Mouse (Mus musculus) embryonic facial prominence, embryonic 15.5 days (tissue): ENCODE results near the gene Olfr464. TPM values are rescaled to one million over a fixed set of nuclear protein-coding genes. Genes with fewer than 3 reads are reported as not detected.

Source experiments
- ATAC-seq: fragments of 200-750 bp; cut with Nextera tagmentation; 2 replicates; pipeline ENCODE4 v1.8.0; 2017; ENCODE audit warnings: low read depth, moderate TSS enrichment; ENCODE audit not compliant: insufficient number of reproducible peaks, low FRiP score, low TSS enrichment
- H3K27ac ChIP-seq: fragments of 300-500 bp; sonication (generic); replicated peaks from 2 replicates; pipeline ENCODE4 v1.5.1; 2015; ENCODE audit warnings: mild to moderate bottlenecking, inconsistent platforms
- H3K27me3 ChIP-seq: fragments of 300-500 bp; sonication (generic); 2 replicates; pipeline ENCODE4 v1.6.1; 2015; ENCODE audit warnings: inconsistent platforms
- H3K36me3 ChIP-seq: fragments of 300-500 bp; sonication (generic); 2 replicates; pipeline ENCODE4 v1.6.1; 2015; ENCODE audit warnings: mild to moderate bottlenecking, inconsistent platforms
- H3K4me1 ChIP-seq: fragments of 300-500 bp; sonication (generic); 2 replicates; pipeline ENCODE4 v1.6.1; 2015; ENCODE audit warnings: inconsistent platforms
- H3K4me2 ChIP-seq: fragments of 300-500 bp; sonication (generic); replicated peaks from 2 replicates; pipeline ENCODE4 v1.6.1; 2015; ENCODE audit warnings: mild to moderate bottlenecking, inconsistent platforms
- H3K4me3 ChIP-seq: fragments of 300-500 bp; sonication (generic); replicated peaks from 2 replicates; pipeline ENCODE4 v1.5.1; 2015; ENCODE audit warnings: mild to moderate bottlenecking, inconsistent platforms
- H3K9ac ChIP-seq: fragments of 300-500 bp; sonication (generic); 2 replicates; pipeline ENCODE4 v1.6.1; 2015; ENCODE audit warnings: inconsistent platforms
- H3K9me3 ChIP-seq: fragments of 300-500 bp; sonication (generic); replicated peaks from 2 replicates; pipeline ENCODE4 v1.6.1; 2016; ENCODE audit warnings: inconsistent platforms
- WGBS: fragments of 180-500 bp; shearing (Covaris S2); methylation state at CpG from one replicate; pipeline ENCODE4 v1.1.7; 2015; 5-methylcytosine and 5-hydroxymethylcytosine counted together
- polyA plus RNA-seq: library from polyadenylated mRNA; unstranded; fragments of >200 nt; fragmentation: Nextera tagmentation; extraction: Ambion mirVana; gene quantifications from 2 replicates; pipeline ENCODE4 v1.2.1, GENCODE M21; 2015

The Olfr464 gene
- polyA plus RNA-seq, 1 experiment from 2014 or later = 0.24 TPM

DNA sequence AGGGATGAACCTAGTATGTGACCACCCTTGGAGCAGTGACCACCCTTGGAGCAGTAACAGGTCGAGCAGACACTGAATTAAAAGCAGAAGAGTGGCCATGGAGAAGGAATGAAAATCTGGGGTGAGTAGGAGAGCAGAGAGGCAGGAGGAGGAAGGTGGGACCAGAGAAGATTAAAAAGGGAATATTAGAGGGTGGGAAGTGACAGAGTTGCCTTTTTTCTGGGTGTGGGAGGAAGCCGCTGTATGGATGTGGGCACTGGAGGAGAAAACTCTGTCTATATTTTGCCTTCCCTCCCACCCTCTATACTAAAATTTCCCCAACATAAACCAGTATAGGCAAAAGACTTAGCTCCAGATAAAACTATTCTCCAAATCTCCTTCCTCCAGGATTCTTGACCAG is 466 bp downstream of the Olfr464 start:
- Histone ChIP-seq H3K4me2 (no peak overlapping the region), H3K4me1 (no peaks in the 10 kb centered on the region), H3K27me3 (peaks cover 2% of the 10 kb centered on the region; the same call in 1 of the 2 replicates), H3K9ac (no peak overlapping the region), H3K9me3 (no peaks in the 10 kb centered on the region), H3K27ac (no peak overlapping the region), H3K36me3 (no peaks in the 10 kb centered on the region), H3K4me3 (no peak overlapping the region)
- 70% methylated on average over 2 of the region's 2 CpGs for WGBS
- ATAC-seq = no peak

DNA sequence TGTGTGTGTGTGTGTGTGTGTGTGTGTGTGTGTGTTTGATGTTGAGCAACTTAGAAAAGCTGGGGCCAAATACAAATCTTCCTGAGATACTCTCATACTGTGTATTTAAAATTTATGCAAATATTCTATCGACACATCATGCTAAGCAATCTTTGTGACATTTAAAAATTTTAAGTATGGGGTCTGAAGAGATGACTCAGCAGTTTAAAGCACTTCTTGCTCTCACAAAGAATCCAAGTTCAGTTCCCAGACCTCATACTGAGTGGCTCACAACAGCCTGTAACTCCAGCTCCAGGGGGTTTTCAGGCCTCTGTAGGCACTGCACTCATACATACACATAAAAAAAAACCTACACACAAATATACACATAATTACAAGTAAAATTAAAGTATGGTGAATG is 4.8 kb downstream of the Olfr464 start:
- Histone ChIP-seq H3K9ac (no peak overlapping the region), H3K9me3 (no peaks in the 10 kb centered on the region), H3K27ac (no peak overlapping the region), H3K4me2 (no peak overlapping the region), H3K36me3 (no peaks in the 10 kb centered on the region), H3K4me1 (no peaks in the 10 kb centered on the region), H3K27me3 (peaks cover 2% of the 10 kb centered on the region; the same call in 1 of the 2 replicates), H3K4me3 (no peak overlapping the region)
- no peak for ATAC-seq
- WGBS = 79% methylated on average over 1 of the region's 1 CpGs

DNA sequence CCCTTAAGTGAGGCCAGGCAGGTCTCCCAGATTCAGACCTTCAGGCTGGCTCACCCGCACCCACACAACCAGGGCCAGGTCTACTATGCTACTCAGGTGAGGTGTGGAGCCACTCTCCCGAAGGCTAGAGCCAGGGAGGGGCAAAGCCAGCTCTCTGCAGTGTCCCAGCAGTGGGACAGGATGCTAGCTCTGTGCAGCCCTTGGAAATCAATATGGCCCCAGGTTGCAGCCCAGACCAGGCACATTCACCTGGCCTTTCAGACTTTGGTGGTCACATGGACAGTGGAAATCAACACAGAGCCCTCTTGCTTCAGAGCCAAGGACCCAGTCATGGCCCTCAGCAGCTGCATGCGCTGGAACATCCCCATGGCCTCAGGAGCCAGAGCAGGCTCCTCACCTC is 16.4 kb downstream of the Olfr464 start:
- Histone ChIP-seq H3K9ac (no peak overlapping the region), H3K4me3 (no peak overlapping the region), H3K4me2 (no peak overlapping the region), H3K27ac (no peak overlapping the region), H3K36me3 (no peaks in the 10 kb centered on the region), H3K27me3 (no peaks in the 10 kb centered on the region), H3K4me1 (no peaks in the 10 kb centered on the region), H3K9me3 (no peaks in the 10 kb centered on the region)
- 78% methylated on average over 3 of the region's 3 CpGs for WGBS
- ATAC-seq = no peak

DNA sequence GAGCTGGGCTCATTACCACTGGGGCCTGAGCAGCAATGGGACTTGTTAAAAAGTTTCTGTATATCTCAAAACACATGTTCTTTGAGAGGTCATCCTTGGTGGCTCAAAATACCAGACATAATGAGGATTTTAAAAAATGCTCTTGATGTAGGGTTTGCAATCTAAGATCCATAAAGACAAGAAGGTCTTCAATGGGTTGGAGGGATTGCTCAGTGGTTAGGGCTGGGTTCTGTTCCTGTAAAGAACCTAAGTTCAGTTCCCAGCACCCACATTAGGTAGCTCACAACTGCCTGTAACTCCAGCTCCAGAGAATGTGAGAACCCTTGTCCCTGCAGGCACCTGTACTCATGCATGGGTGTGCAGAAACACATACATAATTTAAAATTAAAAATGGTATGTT is 23.5 kb downstream of the Olfr464 start, which contains the start of gene Olfr463:
Gene Olfr463 (minus strand): TSS at position 101 of the 400 bp plus-strand sequence.
- H3K9ac ChIP-seq = no peak within 1 kb of the TSS
- no peak within 1 kb of the TSS for H3K4me2 ChIP-seq
- H3K27me3 ChIP-seq = no peaks in the 10 kb centered on the region
- no peaks in the 10 kb centered on the region for H3K9me3 ChIP-seq
- H3K27ac ChIP-seq = no peak within 1 kb of the TSS
- H3K4me1 ChIP-seq = no peaks in the 10 kb centered on the region
- ATAC-seq = no peak
- H3K36me3 ChIP-seq = no peaks in the 10 kb centered on the region
- no peak within 1 kb of the TSS for H3K4me3 ChIP-seq

DNA sequence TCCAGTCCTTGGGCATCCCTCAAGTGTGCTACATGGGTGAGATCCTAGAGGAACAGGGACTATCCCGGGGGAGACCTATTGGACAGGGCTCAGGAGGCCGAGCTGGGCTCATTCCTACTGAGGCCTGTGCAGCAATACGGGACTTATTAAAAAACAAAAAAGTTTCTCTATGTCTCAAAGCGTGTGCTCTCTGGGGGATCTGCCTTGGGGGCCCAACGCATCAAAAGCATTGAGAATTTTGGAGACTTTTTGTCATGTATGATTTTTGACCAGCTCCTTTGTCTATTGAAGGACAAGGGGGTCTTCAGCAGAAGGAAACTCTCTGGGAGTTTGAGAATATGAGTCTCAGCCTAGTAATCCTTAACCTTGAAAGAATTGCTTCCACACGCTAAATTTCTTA is 28.6 kb downstream of the Olfr464 start, which contains the start of gene Olfr462:
Gene Olfr462 (minus strand): TSS at position 101 of the 400 bp plus-strand sequence.
- Histone ChIP-seq H3K27me3 (no peaks in the 10 kb centered on the region), H3K9me3 (no peaks in the 10 kb centered on the region), H3K4me3 (no peak within 1 kb of the TSS), H3K36me3 (no peaks in the 10 kb centered on the region), H3K27ac (no peak within 1 kb of the TSS), H3K9ac (no peak within 1 kb of the TSS), H3K4me2 (no peak within 1 kb of the TSS), H3K4me1 (no peaks in the 10 kb centered on the region)
- WGBS = 88% methylated on average over 6 of the region's 6 CpGs
- ATAC-seq = no peak

DNA sequence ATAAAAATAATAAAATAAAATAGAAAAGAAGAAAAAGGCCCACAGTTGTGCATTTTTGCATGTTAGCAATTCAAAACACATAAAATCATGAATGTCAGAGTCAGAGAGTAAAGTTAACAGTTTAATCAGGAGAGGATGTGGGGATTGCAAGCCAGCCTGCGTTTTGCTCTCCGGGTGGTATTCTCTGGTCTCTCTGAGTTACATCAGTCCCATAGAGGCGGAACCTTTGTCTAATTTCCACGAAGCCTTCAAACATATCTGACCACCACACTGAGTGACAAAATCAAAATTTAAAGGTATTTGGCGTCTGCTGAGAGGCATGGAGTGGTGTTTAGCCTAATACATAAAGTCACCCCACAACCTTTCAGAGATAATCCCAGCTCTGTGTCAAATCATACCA is 35.9 kb downstream of the Olfr464 start:
- Histone ChIP-seq H3K9me3 (no peaks in the 10 kb centered on the region), H3K27me3 (no peaks in the 10 kb centered on the region), H3K4me1 (no peaks in the 10 kb centered on the region), H3K36me3 (no peaks in the 10 kb centered on the region), H3K4me3 (no peak overlapping the region), H3K4me2 (no peak overlapping the region), H3K27ac (no peak overlapping the region), H3K9ac (no peak overlapping the region)
- WGBS = 60% methylated on average over 5 of the region's 5 CpGs
- ATAC-seq = no peak

DNA sequence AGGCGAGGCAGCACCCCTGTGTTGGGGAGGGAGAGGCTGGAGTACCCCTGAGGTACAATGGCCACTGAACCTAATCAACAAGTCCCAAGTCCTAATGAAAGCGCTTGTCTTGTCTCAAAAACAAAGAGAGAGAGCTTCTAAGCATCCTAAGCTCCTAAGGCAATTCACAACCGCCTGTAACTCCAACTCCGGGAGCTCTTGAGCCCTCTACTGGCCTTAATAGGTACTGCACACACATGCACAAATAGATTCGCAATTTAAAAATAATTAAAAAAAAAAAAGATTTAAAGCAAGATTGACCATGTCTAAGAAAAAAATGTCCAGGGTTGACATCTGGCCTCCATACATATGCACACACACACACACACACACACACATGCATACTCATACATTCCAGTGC is 37.3 kb downstream of the Olfr464 start:
- Histone ChIP-seq H3K4me3 (no peak overlapping the region), H3K36me3 (no peaks in the 10 kb centered on the region), H3K4me2 (no peak overlapping the region), H3K9me3 (no peaks in the 10 kb centered on the region), H3K4me1 (no peaks in the 10 kb centered on the region), H3K9ac (no peak overlapping the region), H3K27me3 (no peaks in the 10 kb centered on the region), H3K27ac (no peak overlapping the region)
- no peak for ATAC-seq
- 39% methylated on average over 5 of the region's 5 CpGs for WGBS

DNA sequence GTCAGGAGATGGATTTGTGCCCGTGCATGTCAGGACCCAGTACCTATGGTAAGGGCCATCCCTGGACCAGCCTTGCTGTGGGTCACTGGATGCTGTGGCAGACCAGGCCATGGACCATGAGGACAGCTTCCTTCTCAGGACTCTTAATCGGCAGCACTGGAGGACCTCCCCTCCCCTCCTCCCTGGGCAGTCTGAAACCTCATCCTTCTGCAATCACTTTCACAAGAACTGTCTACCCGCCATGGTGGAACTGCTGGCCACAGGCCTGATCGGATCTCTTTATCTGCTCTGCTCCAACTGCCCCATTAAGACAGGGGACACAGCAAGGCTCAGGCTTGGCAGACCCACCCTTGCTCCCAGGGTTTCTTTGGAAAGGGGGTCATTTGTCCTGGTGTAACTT is 39.1 kb downstream of the Olfr464 start:
- H3K27me3 ChIP-seq = no peaks in the 10 kb centered on the region
- WGBS = 62% methylated on average over 4 of the region's 4 CpGs
- H3K9me3 ChIP-seq = no peaks in the 10 kb centered on the region
- H3K36me3 ChIP-seq = no peaks in the 10 kb centered on the region
- no peak overlapping the region for H3K27ac ChIP-seq
- no peak overlapping the region for H3K4me3 ChIP-seq
- no peak overlapping the region for H3K9ac ChIP-seq
- H3K4me1 ChIP-seq = no peaks in the 10 kb centered on the region
- ATAC-seq = no peak
- H3K4me2 ChIP-seq = no peak overlapping the region

DNA sequence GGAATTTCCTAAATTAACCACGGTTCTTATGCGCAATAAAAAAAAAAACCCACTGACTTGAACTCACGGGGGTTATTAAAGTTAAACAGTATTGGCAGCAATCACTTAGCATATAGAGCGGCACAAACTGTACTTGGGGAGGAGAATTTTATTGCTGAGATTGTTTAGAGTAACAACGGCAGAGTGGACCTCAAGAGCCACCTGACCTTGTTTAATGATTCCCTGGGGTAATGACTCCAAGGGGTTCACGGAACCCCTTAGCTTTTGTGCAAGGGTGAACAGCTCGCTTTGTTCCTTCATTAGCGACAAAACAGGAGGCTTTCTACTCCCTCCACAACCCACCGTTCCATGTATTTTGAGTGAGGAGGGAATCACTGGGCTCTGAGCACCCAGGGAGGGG is 40.9 kb downstream of the Olfr464 start:
- Histone ChIP-seq H3K4me1 (no peaks in the 10 kb centered on the region), H3K27me3 (no peaks in the 10 kb centered on the region), H3K4me2 (no peak overlapping the region), H3K4me3 (no peak overlapping the region), H3K36me3 (no peaks in the 10 kb centered on the region), H3K27ac (no peak overlapping the region), H3K9ac (no peak overlapping the region), H3K9me3 (no peaks in the 10 kb centered on the region)
- no peak for ATAC-seq
- 72% methylated on average over 9 of the region's 9 CpGs for WGBS

DNA sequence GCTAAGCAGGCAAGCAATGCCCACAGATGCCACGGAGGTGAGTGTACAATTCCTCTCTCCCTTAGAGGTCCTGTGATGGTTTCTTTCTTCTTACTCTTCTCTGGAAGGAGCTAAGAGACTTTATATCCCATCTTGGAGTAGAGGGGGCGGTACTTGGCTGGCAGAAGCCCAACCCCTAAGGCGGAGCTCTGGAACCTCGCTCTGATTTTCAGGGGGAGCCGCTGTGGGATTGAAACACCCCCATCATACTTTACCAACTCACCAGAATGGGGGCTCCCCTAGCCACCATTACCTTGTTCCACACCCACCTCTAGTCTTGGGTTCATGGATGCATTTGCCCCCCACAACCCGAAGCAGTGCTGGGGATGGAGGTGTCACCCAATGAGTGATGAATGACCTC is 45.3 kb downstream of the Olfr464 start, which contains the start of gene Epx:
Gene Epx (minus strand): TSS at position 101 of the 400 bp plus-strand sequence.
- no peak for ATAC-seq

DNA sequence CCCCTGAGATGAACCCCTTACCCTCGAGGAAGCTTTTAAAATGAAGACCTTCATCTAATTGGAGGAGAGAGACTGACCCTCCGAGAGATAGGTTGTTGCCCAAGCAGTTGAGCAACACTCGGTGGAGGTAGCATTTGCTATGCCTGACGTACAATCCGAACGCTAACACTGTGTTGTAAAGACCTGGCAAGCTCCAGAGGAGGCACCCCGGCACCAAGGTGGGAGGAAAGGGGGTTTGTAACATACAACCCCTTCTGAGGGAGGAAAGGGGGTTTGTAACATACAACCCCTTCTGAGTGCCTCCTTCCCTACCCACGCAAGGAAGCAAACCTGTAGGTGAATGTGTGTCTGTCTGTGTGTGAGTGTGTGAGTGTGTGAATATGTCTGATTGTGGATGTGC is 49.0 kb downstream of the Olfr464 start:
- no peak overlapping the region for H3K27ac ChIP-seq
- no peaks in the 10 kb centered on the region for H3K9me3 ChIP-seq
- no peak for ATAC-seq
- H3K27me3 ChIP-seq = no peaks in the 10 kb centered on the region
- 32% methylated on average over 8 of the region's 8 CpGs for WGBS
- no peak overlapping the region for H3K4me2 ChIP-seq
- peaks cover 5% of the 10 kb centered on the region; the same call in 1 of the 2 replicates for H3K4me1 ChIP-seq
- H3K9ac ChIP-seq = no peak overlapping the region
- no peaks in the 10 kb centered on the region for H3K36me3 ChIP-seq
- no peak overlapping the region for H3K4me3 ChIP-seq

More for the DNA sequence above, 45.3 kb downstream of the Olfr464 start, which contains the start of gene Epx:
- WGBS = 84% methylated on average over 6 of the region's 6 CpGs
- H3K4me2 ChIP-seq = no peak within 1 kb of the TSS
- H3K27me3 ChIP-seq = no peaks in the 10 kb centered on the region
- H3K4me1 ChIP-seq = peaks cover 5% of the 10 kb centered on the region; the same call in 1 of the 2 replicates
- no peak within 1 kb of the TSS for H3K9ac ChIP-seq
- no peak within 1 kb of the TSS for H3K27ac ChIP-seq
- no peaks in the 10 kb centered on the region for H3K36me3 ChIP-seq
- H3K9me3 ChIP-seq = no peaks in the 10 kb centered on the region
- no peak within 1 kb of the TSS for H3K4me3 ChIP-seq

DNA sequence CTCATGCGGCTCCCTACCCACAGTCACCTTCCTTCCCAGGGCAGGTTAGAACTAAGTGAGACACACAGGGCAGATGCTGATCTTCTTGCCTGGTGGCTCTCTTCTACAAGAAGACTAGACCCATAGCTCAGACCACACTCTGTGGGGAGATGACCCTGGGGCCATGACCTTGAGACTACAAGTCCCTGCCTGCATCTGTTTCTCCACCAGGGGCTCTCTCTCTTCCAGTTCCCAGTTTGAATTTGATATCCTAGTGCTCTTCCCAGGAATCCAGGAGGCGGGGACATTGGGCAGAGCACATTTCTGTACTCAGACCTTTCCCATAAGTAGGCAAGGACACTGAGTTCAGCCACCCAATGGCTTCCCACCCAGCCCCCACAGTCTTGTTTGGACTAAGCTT is 50.7 kb downstream of the Olfr464 start:
- Histone ChIP-seq H3K27me3 (no peaks in the 10 kb centered on the region), H3K4me2 (no peak overlapping the region), H3K9me3 (no peaks in the 10 kb centered on the region), H3K36me3 (no peaks in the 10 kb centered on the region), H3K4me1 (peaks cover 5% of the 10 kb centered on the region; the same call in 1 of the 2 replicates), H3K9ac (no peak overlapping the region), H3K27ac (no peak overlapping the region), H3K4me3 (no peak overlapping the region)
- 69% methylated on average over 2 of the region's 2 CpGs for WGBS
- ATAC-seq = no peak
